Comparison of ENCODE assay signal across 21 mouse cellular contexts in genomic region chr14:121934597-121934946, GRCm38 (mm10). TPM values are rescaled to one million over a fixed set of nuclear protein-coding genes. Genes with fewer than 3 reads are reported as not detected.
"Had no signal": no experiment of that assay in that cellular context is flagged by ENCODE, and none has a peak within 500 bp of the region (broad histone marks: within the 10 kb centered on the region; RNA-seq: fewer than 3 reads in every experiment).

No protein-coding gene starts in this region.

- ATAC-seq: lung, postnatal 0 days; midbrain, embryonic 16.5 days had no signal

- H3K27ac ChIP-seq: kidney, postnatal 0 days; limb, embryonic 12.5 days; liver, embryonic 15.5 days; midbrain, embryonic 12.5 days; neural tube, embryonic 12.5 days had no signal

- H3K27me3 ChIP-seq: limb, embryonic 12.5 days; liver, embryonic 15.5 days; midbrain, embryonic 12.5 days; neural tube, embryonic 12.5 days had no signal

- DNase-seq: kidney, adult 11 months; kidney, adult 9 months; kidney, postnatal 4 days; liver; lung, adult 2 months; lung, postnatal 36 days; right cerebral cortex, postnatal 4 days; spleen, adult 18-20 months; thymus, adult 18-20 months; thymus, postnatal 14 days had no signal

- H3K4me3 ChIP-seq: limb, embryonic 12.5 days; liver, embryonic 15.5 days; midbrain, embryonic 12.5 days; neural tube, embryonic 12.5 days had no signal

- H3K9me3 ChIP-seq: liver, embryonic 15.5 days had no signal

- H3K4me1 ChIP-seq: limb, embryonic 12.5 days; neural tube, embryonic 12.5 days had no signal

RNA-seq across cellular contexts. Expression of gene Gpr18, which starts 19.0 kb away (rescaled TPM):
- total RNA-seq: layer of hippocampus, adult 8-10 months; layer of hippocampus, postnatal 14 days; left cerebral cortex, adult 8-10 months; left cerebral cortex, postnatal 25 days had no signal
